Mouse (Mus musculus) small intestine, adult 2 months (tissue): Measurements from ENCODE around the gene Tpm3.

Source experiments
- CTCF ChIP-seq: fragments of 200-500 bp; IDR thresholded peaks from 2 replicates; pipeline ENCODE4 v1.5.1; 2012; ENCODE audit warnings: low read depth, mild to moderate bottlenecking, control low read depth, inconsistent platforms, low read length, moderate library complexity, mixed read lengths; ENCODE audit not compliant: insufficient replicate concordance, insufficient read length; ENCODE audit errors: extremely low read depth
- POLR2A ChIP-seq: fragments of 200-500 bp; IDR thresholded peaks from 2 replicates; pipeline ENCODE4 v1.6.1; 2012; ENCODE audit warnings: low read depth, mild to moderate bottlenecking, control low read depth, inconsistent platforms, low read length, moderate library complexity

- TF ChIP-seq CTCF (no peak), POLR2A (no peak)
These were observed 29.2 kb downstream of the Tpm3 start for GRCm38 (mm10) chr3:90101673-90102072.
